Mouse (Mus musculus): ENCODE results near the gene Ntmt1. TPM values are rescaled to one million over a fixed set of nuclear protein-coding genes. Genes with fewer than 3 reads are reported as not detected.

Ntmt1 gene
- polyA plus RNA-seq, 1 experiment from 2014 or later: 98.1 TPM

DNA sequence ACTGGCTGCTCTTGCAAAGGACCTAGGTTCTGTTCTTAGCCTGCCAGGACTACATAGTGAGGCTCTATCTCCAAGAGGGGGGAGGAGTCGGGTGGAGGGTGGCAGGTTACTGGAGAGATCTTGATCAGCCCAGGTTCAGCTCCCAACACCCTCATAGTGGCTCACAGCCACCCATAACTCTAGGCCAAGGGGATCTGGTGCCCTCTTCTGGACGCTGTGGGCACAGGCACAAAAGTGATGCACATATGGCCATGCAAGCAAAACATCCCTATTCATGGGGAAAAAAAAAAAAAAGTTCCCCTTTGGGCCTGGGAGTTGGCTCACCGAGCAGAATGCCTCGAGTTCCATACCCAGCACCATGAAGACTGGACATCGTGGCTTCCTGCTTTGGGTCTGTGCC is 21.7 kb downstream of the Ntmt1 start:
- Histone ChIP-seq H3K27me3 (no peaks in the 10 kb centered on the region), H3K27ac (no peak overlapping the region), H3K4me1 (peaks cover 38% of the 10 kb centered on the region), H3K9me3 (no peaks in the 10 kb centered on the region), H3K4me3 (no peak overlapping the region), H3K4me2 (replicated peaks) (no peak overlapping the region), H3K9ac (no peak overlapping the region), H3K36me3 (peaks cover 26% of the 10 kb centered on the region)
- ATAC-seq (ENCODE audit: low FRiP score, low read depth): no peak
- 41% methylated on average over 5 of the region's 5 CpGs for WGBS

DNA sequence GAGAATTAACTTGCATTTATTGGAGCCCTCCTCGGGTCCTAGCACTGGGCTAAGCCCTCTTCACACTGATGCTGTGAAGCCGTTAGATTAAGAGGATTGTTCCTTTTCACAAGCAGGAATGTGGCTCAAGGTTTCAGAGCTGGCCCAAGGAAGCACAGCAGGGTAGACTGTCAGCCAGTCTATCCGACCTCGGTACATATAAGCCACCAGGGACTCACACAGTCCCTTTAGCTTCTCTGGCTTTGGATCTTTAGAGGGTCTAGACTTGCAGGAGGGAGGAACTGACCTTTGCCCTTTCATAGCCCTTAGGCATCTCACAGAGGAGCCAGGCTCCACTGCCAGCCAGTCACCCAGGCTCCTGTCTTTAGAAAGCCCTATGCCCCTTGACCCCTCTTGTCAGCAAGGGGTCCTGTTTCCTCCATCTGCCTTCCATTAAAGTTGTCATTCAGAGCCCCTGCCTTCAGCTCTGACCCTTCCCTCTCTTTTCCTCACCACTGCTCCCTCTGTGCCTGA is 22.7 kb downstream of the Ntmt1 start, which contains the start of gene Asb6:
TSS of gene Asb6 (minus strand) at position 51 of the 513 bp plus-strand sequence.
- WGBS: 10% methylated on average over 4 of the region's 4 CpGs
- ATAC-seq (ENCODE audit: low FRiP score, low read depth): no peak
- Histone ChIP-seq H3K36me3 (peaks cover 15% of the 10 kb centered on the region), H3K4me1 (peaks cover 48% of the 10 kb centered on the region), H3K27ac (no peak within 1 kb of the TSS), H3K27me3 (no peaks in the 10 kb centered on the region), H3K9ac (0 out of 2 replicates have a peak within 1 kb of the TSS, but pooled peaks have one; percentile 25), H3K4me3 (no peak within 1 kb of the TSS), H3K4me2 (replicated peaks) (no peak within 1 kb of the TSS), H3K9me3 (no peaks in the 10 kb centered on the region)

DNA sequence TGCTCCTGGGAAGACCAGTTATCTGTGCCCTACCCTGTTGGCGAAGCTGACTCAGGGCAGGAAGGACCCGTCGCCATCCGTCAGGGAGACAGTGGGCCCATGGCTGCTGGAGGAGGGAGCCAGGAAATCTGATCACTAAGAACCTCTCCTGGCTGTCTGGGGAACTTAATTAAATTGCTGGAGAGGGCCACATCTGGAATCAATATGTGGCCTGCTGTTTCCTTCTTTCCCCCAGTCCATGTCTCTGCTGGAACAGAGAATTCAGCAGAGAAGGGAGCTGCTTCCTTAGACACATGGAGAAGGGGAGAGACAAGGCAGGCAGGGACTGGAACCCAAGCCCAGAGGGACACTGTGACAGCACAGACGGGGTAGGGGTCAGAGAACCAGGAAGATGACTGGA is 26.0 kb downstream of the Ntmt1 start:
- peak; percentile 30; the same call in 1 of the 2 replicates for ATAC-seq (ENCODE audit: low FRiP score, low read depth)
- peak overlapping the region; percentile 97 for H3K27ac ChIP-seq
- H3K27me3 ChIP-seq: no peaks in the 10 kb centered on the region
- H3K4me3 ChIP-seq: no peak overlapping the region
- peak overlapping the region; percentile 44 for H3K4me2 ChIP-seq (replicated peaks)
- 12% methylated on average over 5 of the region's 5 CpGs for WGBS
- H3K4me1 ChIP-seq: peaks cover 54% of the 10 kb centered on the region
- peak overlapping the region; percentile 9; the same call in 1 of the 2 replicates for H3K9ac ChIP-seq
- no peaks in the 10 kb centered on the region for H3K9me3 ChIP-seq
- no peaks in the 10 kb centered on the region for H3K36me3 ChIP-seq

DNA sequence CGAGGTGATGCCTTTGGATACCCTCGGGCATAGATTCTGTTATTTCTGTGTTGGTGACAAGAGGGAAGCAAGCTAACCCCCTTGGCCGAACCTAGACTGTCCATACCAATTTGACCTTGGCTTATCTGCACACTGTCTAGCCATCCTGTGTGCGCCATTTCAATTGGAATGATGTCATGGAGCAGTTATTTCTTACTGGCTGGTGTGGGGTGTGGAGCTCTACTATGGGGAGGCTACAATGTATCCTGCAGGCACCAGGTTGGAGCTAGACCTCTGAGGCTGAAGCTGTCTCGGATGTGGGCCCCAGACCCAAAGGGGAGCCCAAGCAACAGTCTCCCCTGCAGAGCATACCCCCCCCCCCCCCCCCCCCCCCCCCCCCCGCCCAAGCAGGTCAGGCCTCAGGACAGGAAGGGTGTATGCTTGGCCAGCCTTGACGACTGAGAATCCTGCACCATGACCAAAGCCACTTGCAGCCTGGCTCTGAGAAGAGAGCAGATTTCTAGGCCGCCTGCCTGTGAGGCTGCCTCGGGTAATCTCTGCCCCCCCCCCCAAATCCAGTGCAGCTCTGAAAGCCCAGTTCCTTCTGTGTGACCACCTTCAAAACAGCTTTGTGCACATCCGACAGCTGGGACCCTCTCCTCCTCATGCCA is 26.9 kb downstream of the Ntmt1 start, which contains the start of gene Prrx2:
TSS of gene Prrx2 (plus strand) at position 600 of the 650 bp plus-strand sequence.
- Histone ChIP-seq H3K36me3 (no peaks in the 10 kb centered on the region), H3K27me3 (no peaks in the 10 kb centered on the region), H3K4me1 (peaks cover 54% of the 10 kb centered on the region), H3K4me2 (replicated peaks) (peak within 1 kb of the TSS; percentile 51), H3K9me3 (no peaks in the 10 kb centered on the region), H3K4me3 (no peak within 1 kb of the TSS), H3K9ac (peak within 1 kb of the TSS; percentile 31; the same call in 1 of the 2 replicates), H3K27ac (peak within 1 kb of the TSS; percentile 97)
- ATAC-seq (ENCODE audit: low FRiP score, low read depth): no peak
- 36% methylated on average over 9 of the region's 10 CpGs for WGBS

DNA sequence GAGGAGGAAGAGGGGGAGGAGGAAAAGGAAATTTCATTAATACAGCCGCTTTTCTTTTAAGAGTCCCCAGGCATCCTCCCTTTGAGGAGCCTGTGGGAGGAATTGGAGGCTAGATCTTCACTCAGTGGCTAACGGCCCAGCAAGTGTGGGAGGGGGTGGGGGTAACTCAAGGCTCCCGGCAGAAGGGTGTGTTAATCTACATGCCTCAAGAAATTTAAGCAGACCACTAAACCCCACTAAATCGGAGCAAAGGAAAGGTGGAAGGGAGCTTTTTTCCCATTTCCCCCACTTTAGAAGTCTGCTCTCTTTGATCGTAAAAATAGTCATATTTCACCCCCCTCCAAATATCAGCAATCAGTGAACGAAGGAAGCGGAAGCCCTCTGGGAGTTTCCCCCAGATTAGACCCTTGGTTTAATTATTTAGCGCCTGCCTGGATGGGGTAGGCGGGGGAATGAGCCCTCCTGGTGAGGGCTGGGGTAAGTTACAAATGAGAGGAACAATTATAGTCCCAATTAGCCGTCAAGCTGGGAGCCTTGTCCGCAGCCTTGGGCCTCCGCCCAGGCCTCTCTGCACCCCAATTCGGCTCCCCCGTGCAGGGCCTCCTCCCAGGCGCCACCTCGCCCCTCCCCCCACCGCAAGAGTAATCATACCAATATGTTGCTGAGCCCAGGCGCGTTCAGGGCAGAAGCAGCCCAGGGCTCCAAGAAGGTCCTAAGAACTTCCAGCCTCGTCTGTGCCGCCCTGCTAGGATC is 28.8 kb downstream of the Ntmt1 start:
- 4% methylated on average over 21 of the region's 21 CpGs for WGBS
- H3K4me1 ChIP-seq: peaks cover 54% of the 10 kb centered on the region

DNA sequence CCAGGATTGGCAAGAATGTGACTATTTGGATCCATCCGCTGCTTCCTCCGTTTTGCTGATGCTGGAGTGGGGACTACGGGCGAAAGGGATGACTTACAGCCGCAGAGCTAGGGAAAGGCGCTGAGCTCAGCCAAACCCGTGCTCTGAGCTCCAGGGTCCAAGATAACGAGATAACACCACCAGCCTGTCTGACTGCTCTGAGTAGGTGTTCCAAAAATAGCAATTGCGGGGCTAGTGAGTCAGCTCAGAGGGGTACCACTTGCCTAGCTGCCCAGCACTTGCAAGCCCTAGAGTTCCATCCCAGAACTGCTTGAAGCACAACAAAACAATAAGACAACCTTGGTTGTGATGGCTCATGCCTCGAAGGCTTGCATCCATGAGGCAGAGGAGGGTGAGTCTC is 35.0 kb downstream of the Ntmt1 start:
- Histone ChIP-seq H3K4me1 (peaks cover 39% of the 10 kb centered on the region), H3K27ac (no peak overlapping the region; the same call in 1 of the 2 replicates), H3K9ac (no peak overlapping the region), H3K27me3 (no peaks in the 10 kb centered on the region), H3K4me3 (no peak overlapping the region), H3K4me2 (replicated peaks) (no peak overlapping the region), H3K9me3 (no peaks in the 10 kb centered on the region), H3K36me3 (no peaks in the 10 kb centered on the region)
- 50% methylated on average over 10 of the region's 10 CpGs for WGBS
- no peak for ATAC-seq (ENCODE audit: low FRiP score, low read depth)

More for the DNA sequence above, 28.8 kb downstream of the Ntmt1 start:
- peak; percentile 67 for ATAC-seq (ENCODE audit: low FRiP score, low read depth)
- H3K27me3 ChIP-seq: no peaks in the 10 kb centered on the region
- H3K9me3 ChIP-seq: no peaks in the 10 kb centered on the region
- peak overlapping the region; percentile 96 for H3K27ac ChIP-seq
- peak overlapping the region; percentile 8; the same call in 1 of the 2 replicates for H3K9ac ChIP-seq
- H3K4me3 ChIP-seq: 0 out of 2 replicates have a peak overlapping the region, but pooled peaks have one; percentile 5
- no peaks in the 10 kb centered on the region for H3K36me3 ChIP-seq
- H3K4me2 ChIP-seq (replicated peaks): peak overlapping the region; percentile 51

DNA sequence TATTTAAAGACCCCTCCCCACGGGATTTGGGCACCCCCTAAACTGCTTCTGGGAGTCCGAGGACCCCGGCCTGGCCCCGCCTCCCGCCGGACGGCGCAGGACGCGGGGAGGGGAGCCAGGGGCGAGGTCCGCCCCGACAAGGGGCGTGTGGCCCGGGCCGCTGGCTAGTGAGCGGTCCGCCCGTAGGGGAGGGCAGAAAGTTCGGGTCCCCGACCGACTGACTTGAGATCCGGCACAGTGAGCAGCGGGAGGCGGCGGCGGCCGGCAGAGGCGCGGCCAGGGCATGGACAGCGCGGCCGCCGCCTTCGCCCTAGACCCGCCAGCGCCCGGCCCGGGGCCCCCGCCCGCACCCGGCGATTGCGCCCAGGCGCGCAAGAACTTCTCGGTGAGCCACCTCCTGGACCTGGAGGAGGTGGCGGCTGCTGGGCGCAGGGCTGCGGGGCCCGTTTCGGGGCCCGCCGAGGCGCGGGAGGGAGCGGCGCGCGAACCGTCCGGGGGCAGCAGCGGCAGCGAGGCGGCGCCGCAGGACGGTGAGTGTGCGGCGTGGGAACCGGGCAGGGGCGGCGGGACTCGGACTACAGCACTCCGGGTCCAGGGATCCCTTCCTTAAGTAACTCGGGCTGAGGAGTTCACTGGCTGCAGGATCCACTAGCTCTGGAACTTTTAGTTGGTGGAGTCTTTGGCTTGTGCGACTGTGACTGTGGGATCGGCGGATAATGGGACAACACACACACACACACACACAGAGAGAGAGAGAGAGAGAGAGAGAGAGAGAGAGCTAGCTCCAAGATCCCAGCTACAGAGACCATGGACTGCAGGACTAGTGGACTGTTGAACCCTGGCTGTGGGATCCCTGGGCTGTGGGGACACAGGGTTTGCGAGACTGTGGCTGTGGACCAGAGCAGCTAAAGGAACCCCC is 37.8 kb downstream of the Ntmt1 start:
- Histone ChIP-seq H3K9me3 (no peaks in the 10 kb centered on the region), H3K27me3 (no peaks in the 10 kb centered on the region), H3K4me1 (peaks cover 65% of the 10 kb centered on the region), H3K27ac (peak overlapping the region; percentile 84), H3K4me2 (replicated peaks) (peak overlapping the region; percentile 79), H3K36me3 (no peaks in the 10 kb centered on the region), H3K9ac (peak overlapping the region; percentile 97), H3K4me3 (peak overlapping the region; percentile 83)
- ATAC-seq (ENCODE audit: low FRiP score, low read depth): peak; percentile 62
- under 1% methylated on average over 73 of the region's 80 CpGs for WGBS

DNA sequence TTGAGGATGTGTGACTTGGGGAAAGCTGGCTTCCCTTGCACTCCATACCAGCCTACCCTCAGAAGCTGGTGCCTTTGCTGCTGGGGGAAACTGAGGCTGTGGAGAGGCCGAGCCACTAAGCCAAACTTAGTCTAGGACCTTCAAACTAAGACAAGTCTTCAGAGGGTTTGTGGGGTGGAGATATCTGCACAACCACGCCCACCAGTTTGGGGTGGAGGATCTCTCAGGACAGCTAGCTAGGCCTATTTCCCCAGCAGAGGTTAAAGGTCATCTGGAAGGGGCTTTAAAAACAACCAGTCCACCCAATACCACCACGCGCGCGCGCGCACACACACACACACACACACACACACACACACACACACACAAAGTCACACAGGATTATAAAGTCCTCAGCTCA is 38.6 kb downstream of the Ntmt1 start:
- WGBS: 33% methylated on average over 8 of the region's 8 CpGs
- Histone ChIP-seq H3K27me3 (no peaks in the 10 kb centered on the region), H3K9ac (peak overlapping the region; percentile 97), H3K4me1 (peaks cover 73% of the 10 kb centered on the region), H3K9me3 (no peaks in the 10 kb centered on the region), H3K4me2 (replicated peaks) (peak overlapping the region; percentile 79), H3K27ac (peak overlapping the region; percentile 84), H3K4me3 (peak overlapping the region; percentile 83), H3K36me3 (no peaks in the 10 kb centered on the region)
- no peak for ATAC-seq (ENCODE audit: low FRiP score, low read depth)

DNA sequence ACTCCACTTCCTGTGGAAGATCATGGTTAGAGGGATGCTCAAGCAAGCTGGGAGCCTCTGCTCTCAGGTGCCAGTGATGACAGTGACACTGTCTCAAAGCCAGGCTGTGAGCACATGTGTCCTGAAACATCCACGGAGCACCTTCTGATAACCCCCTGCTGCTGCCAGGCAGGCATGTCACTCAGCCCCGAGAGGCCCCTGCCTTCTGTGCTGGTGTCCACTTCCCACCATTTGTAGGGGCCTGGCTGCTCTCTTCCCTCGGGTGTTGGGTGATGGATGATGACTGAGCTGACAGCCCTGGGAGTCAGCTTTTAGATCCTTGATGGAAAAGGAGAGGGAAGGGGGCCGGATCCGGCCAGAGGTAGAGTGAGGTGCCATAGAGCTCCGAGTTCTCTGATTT is 39.1 kb downstream of the Ntmt1 start:
- WGBS: 4% methylated on average over 6 of the region's 6 CpGs
- Histone ChIP-seq H3K4me1 (peaks cover 78% of the 10 kb centered on the region), H3K4me2 (replicated peaks) (peak overlapping the region; percentile 79), H3K27me3 (no peaks in the 10 kb centered on the region), H3K27ac (peak overlapping the region; percentile 84), H3K36me3 (no peaks in the 10 kb centered on the region), H3K9ac (peak overlapping the region; percentile 97), H3K9me3 (no peaks in the 10 kb centered on the region), H3K4me3 (peak overlapping the region; percentile 83)
- ATAC-seq (ENCODE audit: low FRiP score, low read depth): no peak

DNA sequence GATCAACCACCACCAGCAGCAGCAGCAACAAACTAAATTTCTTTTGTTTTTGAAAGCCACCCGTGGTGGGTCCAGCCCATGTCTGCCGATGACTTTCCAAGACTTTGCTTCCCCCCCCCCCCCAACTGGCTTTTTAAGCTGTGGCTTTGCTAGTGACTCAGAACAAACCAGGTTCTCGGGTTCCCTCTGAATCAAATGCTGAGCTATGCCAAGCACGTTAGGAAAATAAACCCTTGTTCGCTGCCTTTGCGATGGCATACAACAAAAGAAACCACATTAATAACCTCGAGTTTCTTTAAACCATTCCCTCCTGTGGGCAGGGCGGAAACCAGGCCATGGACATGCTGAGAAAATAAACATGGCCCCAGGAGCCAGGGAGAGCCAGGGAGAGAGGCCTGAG is 40.6 kb downstream of the Ntmt1 start:
- 40% methylated on average over 8 of the region's 8 CpGs for WGBS
- no peaks in the 10 kb centered on the region for H3K9me3 ChIP-seq
- ATAC-seq (ENCODE audit: low FRiP score, low read depth): no peak
- peaks cover 85% of the 10 kb centered on the region for H3K4me1 ChIP-seq
- H3K36me3 ChIP-seq: no peaks in the 10 kb centered on the region
- H3K9ac ChIP-seq: no peak overlapping the region
- H3K4me2 ChIP-seq (replicated peaks): peak overlapping the region; percentile 79
- H3K27ac ChIP-seq: peak overlapping the region; percentile 84; the same call in 1 of the 2 replicates
- no peaks in the 10 kb centered on the region for H3K27me3 ChIP-seq
- peak overlapping the region; percentile 83; the same call in 1 of the 2 replicates for H3K4me3 ChIP-seq

DNA sequence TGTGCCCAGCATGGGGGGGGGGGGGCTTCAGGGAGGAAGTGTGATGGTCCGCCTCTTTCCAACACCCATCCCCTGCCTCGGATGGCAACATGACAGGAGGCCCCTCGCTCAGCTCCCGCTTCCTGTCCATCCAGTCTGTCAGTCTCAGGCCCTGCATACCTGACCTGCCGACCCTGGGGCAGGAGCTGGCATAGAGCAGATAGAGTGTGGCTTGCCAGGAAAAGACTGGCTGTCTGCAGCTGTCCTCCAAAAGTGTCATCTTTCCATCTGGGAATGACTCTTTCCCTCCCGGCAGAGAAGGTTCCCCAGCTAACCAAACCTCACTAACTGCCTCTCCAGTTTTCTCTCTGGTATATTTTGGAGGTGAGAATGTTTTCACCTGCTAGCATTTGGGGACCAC is 43.0 kb downstream of the Ntmt1 start:
- Histone ChIP-seq H3K27me3 (no peaks in the 10 kb centered on the region), H3K4me2 (replicated peaks) (peak overlapping the region; percentile 57), H3K4me1 (peaks cover 91% of the 10 kb centered on the region), H3K9me3 (no peaks in the 10 kb centered on the region), H3K9ac (peak overlapping the region; percentile 45), H3K4me3 (no peak overlapping the region), H3K27ac (peak overlapping the region; percentile 87), H3K36me3 (no peaks in the 10 kb centered on the region)
- 12% methylated on average over 6 of the region's 6 CpGs for WGBS
- ATAC-seq (ENCODE audit: low FRiP score, low read depth): no peak
